Mouse (Mus musculus) adipocyte (in vitro differentiated cells): ENCODE measurements around the gene Dnah17.

Experiments used
- DNase-seq: peaks from one replicate; pipeline ENCODE4 v3.0.0-alpha.2; 2016; ENCODE audit warnings: low spot score

The Dnah17 gene

GRCm38 (mm10) chr11:118023475-118023874 lies 107.0 kb downstream of the Dnah17 start:
- DNase-seq: no peak

- peak; percentile 73 for DNase-seq
Observed at GRCm38 (mm10) chr11:118021806-118022205, 108.6 kb downstream of the Dnah17 start.

- no peak for DNase-seq
Observed at GRCm38 (mm10) chr11:118018328-118018727, 112.1 kb downstream of the Dnah17 start.

GRCm38 (mm10) chr11:118015381-118016145 lies 114.9 kb downstream of the Dnah17 start:
- DNase-seq: no peak

GRCm38 (mm10) chr11:118014391-118014995 lies 115.9 kb downstream of the Dnah17 start:
- no peak for DNase-seq

GRCm38 (mm10) chr11:118013339-118013738 lies 117.1 kb downstream of the Dnah17 start:
- DNase-seq: no peak

- DNase-seq: no peak
Observed at GRCm38 (mm10) chr11:118012595-118012994, 117.8 kb downstream of the Dnah17 start.

GRCm38 (mm10) chr11:118009865-118010571 lies 120.4 kb downstream of the Dnah17 start:
- DNase-seq: no peak

GRCm38 (mm10) chr11:118008843-118009242 lies 121.6 kb downstream of the Dnah17 start:
- DNase-seq: no peak

- no peak for DNase-seq
Observed at GRCm38 (mm10) chr11:118008144-118008805, 122.2 kb downstream of the Dnah17 start.

- DNase-seq: no peak
Observed at GRCm38 (mm10) chr11:118007460-118008143, 122.8 kb downstream of the Dnah17 start.

GRCm38 (mm10) chr11:118004217-118004616 lies 126.2 kb downstream of the Dnah17 start:
- DNase-seq: no peak

GRCm38 (mm10) chr11:118003718-118004117 lies 126.7 kb downstream of the Dnah17 start:
- DNase-seq: no peak

GRCm38 (mm10) chr11:118003176-118003575 lies 127.3 kb downstream of the Dnah17 start:
- DNase-seq: no peak

GRCm38 (mm10) chr11:118000565-118001215 lies 129.7 kb downstream of the Dnah17 start:
- DNase-seq: no peak

GRCm38 (mm10) chr11:118000083-118000482 lies 130.4 kb downstream of the Dnah17 start:
- DNase-seq: no peak

GRCm38 (mm10) chr11:117999260-117999934 lies 131.0 kb downstream of the Dnah17 start:
- DNase-seq: no peak

- no peak for DNase-seq
Observed at GRCm38 (mm10) chr11:117998356-117998755, 132.1 kb downstream of the Dnah17 start.

- no peak for DNase-seq
Observed at GRCm38 (mm10) chr11:117997085-117997484, 133.3 kb downstream of the Dnah17 start.

GRCm38 (mm10) chr11:117996066-117996465 lies 134.4 kb downstream of the Dnah17 start:
- DNase-seq: no peak

GRCm38 (mm10) chr11:117995661-117996060 lies 134.8 kb downstream of the Dnah17 start:
- DNase-seq: no peak
